Mouse (Mus musculus): ENCODE measurements around the gene Ncam2.

Ncam2 gene

DNA sequence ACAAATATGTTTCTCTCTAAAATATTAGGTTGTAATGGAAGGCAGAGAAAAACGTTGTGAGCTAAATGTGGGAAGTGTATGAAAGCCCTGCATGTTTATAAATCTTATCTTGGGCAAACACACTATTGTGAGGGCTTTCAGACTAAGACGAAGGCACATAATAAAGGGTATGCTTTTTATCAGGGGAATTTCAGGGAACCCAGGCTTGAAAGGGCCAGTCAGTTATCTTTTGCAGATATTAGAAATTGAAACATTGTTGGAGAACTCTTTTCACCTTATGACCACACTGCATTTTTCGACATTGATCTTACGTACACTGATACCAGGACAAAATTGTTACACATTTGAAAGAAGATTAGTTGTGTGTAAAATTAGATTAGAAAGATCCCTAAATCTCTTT is 423.3 kb downstream of the Ncam2 start:
- DNase-seq (ENCODE audit: low spot score in 2 of 2) = no peak

DNA sequence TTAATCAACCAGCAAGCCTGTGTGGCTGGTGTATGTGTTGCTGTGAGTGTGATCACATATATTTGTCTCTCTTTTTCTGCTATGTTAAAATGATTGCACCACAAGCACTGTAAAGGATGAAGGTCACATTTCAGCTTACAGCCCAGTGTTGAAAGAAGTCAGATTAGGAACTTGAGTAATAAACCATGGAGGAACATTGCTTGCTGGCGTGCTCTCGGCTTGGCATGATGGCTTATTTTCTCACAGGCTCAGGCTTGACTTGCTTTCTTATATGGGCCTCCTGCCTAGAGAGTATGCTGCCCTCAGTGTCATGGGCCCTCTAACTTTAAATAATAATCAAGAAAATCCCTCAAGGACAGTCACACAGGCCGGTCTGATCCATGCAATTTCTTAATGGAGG is 449.8 kb downstream of the Ncam2 start:
- no peak for DNase-seq (ENCODE audit: low spot score in 2 of 2)

DNA sequence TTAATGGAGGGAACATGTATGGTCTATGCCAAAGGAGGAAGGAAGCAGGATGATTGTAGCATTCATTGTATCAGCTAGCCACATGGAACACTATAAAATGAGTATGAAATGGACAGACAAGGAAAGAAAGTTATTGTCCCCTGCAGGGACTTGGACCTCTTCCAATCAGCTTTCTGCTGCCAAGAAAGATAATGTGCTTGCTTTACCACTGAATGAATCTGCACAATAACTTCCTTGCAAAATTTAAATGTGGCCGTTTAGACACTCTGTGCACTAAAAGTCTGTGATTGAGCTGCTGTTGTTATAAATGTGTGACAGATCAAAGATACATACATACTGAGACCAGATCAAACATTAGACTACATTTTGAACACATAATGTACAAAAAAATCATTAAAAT is 451.1 kb downstream of the Ncam2 start:
- DNase-seq (ENCODE audit: low spot score in 2 of 2) = no peak

DNA sequence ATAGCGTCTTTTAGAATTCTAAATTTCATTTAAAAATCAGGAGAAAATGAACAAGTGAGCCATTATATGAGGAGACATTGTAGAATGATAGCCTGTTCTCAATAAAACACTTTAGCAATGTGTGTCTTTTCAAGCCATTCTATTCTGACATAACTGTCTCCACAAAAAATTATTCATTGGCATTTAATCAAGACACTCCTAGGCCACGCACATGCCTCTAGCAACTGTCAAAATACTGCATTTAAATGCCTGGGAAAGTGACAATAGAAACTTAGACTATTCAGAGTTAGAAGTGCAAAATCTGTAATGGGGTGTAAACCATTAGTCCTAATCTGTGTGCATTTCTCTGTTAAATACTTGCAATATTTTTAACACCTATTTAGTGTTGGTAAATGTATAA is 456.1 kb downstream of the Ncam2 start:
- DNase-seq (ENCODE audit: low spot score in 2 of 2) = no peak

DNA sequence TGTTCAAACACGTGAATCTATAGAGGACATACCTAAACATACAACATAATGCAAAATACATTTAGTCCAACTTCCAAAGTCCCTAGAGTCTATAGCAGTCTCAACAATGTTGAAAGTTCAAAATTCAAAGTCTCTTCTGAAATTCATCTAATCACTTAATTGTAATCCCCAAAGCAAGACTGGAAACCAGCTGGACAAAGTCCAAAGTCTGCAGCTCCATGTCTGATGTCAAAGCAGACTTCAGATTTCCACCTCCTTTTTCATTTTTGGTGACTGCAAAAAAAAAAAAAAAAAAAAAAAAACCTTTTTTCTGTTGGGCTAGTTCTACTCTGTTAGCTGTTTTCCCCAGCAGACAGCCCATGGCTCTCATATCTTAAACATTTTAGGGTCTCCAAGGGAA is 473.4 kb downstream of the Ncam2 start:
- no peak for DNase-seq (ENCODE audit: low spot score in 2 of 2)

DNA sequence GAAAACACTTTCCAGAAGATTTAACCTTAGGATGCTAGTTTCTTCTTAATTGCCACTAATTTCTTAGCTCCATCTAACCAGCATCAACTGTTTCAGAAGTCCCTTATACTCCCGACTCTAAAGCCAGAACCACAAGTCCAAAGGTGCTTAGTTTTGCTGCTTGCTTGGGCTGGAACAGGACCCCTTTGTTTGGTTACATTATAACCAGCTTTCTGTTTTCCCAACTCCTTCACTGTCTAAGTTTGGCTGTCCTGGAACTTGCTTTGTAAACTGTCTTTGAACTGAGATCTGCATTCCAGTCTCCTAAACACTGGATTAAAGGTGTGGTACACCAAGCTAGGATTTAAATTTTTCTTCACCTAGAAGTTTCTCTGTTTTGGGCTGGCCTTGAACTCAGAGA is 475.0 kb downstream of the Ncam2 start:
- DNase-seq (ENCODE audit: low spot score in 2 of 2) = no peak
